Mouse (Mus musculus) hindbrain, embryonic 16.5 days (tissue): ENCODE results near the gene Ung. TPM values are rescaled to one million over a fixed set of nuclear protein-coding genes. Genes with fewer than 3 reads are reported as not detected.

ENCODE experiments used
- ATAC-seq: fragments of 200-750 bp; cut with Nextera tagmentation; 2 replicates; pipeline ENCODE4 v1.8.0; 2017; ENCODE audit warnings: moderate TSS enrichment, moderate library complexity
- H3K27ac ChIP-seq: fragments of 300-500 bp; sonication (generic); 2 replicates; pipeline ENCODE4 v1.5.1; 2014; ENCODE audit warnings: low read depth, mild to moderate bottlenecking, control low read depth, low read length, moderate library complexity
- H3K27me3 ChIP-seq: fragments of 300-500 bp; sonication (generic); replicated peaks from 2 replicates; pipeline ENCODE4 v1.6.1; 2014; ENCODE audit warnings: low read length; ENCODE audit not compliant: control insufficient read depth, insufficient read depth
- H3K36me3 ChIP-seq: fragments of 300-500 bp; sonication (generic); 2 replicates; pipeline ENCODE4 v1.6.1; 2014; ENCODE audit warnings: mild to moderate bottlenecking, low read length, moderate library complexity, mixed read lengths; ENCODE audit not compliant: control insufficient read depth, insufficient read depth
- H3K4me1 ChIP-seq: fragments of 300-500 bp; sonication (generic); 2 replicates; pipeline ENCODE4 v1.6.1; 2014; ENCODE audit warnings: low read depth, low read length; ENCODE audit not compliant: control insufficient read depth, insufficient read depth
- H3K4me2 ChIP-seq: fragments of 300-500 bp; sonication (generic); 2 replicates; pipeline ENCODE4 v1.6.1; 2014; ENCODE audit warnings: mild to moderate bottlenecking, low read length, control low read depth, moderate library complexity
- H3K4me3 ChIP-seq: fragments of 300-500 bp; sonication (generic); 2 replicates; pipeline ENCODE4 v1.5.1; 2014; ENCODE audit warnings: mild to moderate bottlenecking, low read length, control low read depth, moderate library complexity
- H3K9ac ChIP-seq: fragments of 300-500 bp; sonication (generic); 2 replicates; pipeline ENCODE4 v1.6.1; 2014; ENCODE audit warnings: low read depth, mild to moderate bottlenecking, control low read depth, low read length, moderate library complexity
- H3K9me3 ChIP-seq: fragments of 300-500 bp; sonication (generic); 2 replicates; pipeline ENCODE4 v1.6.1; 2014; ENCODE audit warnings: mild to moderate bottlenecking, low read length, moderate library complexity; ENCODE audit not compliant: control insufficient read depth
- WGBS: fragments of 180-500 bp; shearing (Covaris S2); extraction: QIAGEN DNeasy Blood & Tissue Kit; methylation state at CpG from one replicate; pipeline ENCODE4 v1.1.7; 2014; 5-methylcytosine and 5-hydroxymethylcytosine counted together
- polyA plus RNA-seq: library from polyadenylated mRNA; unstranded; fragments of >200 nt; fragmentation: Nextera tagmentation; extraction: Ambion mirVana; gene quantifications from 2 replicates; pipeline ENCODE4 v1.2.1, GENCODE M21; 2015

Gene Ung
- polyA plus RNA-seq, 1 experiment from 2014 or later, result 12.1 TPM

GRCm38 (mm10) chr5:114138277-114139164 is 8.3 kb downstream of the Ung start:
- peak; percentile 48; the same call in 1 of the 2 replicates for ATAC-seq
- no peaks in the 10 kb centered on the region for H3K9me3 ChIP-seq
- H3K36me3 ChIP-seq, result no peaks in the 10 kb centered on the region
- H3K4me1 ChIP-seq, result peaks cover 16% of the 10 kb centered on the region; the same call in 1 of the 2 replicates
- H3K9ac ChIP-seq, result no peak overlapping the region
- H3K4me3 ChIP-seq, result no peak overlapping the region
- H3K4me2 ChIP-seq, result no peak overlapping the region; the same call in none of the 2 replicates
- 45% methylated on average over 21 of the region's 21 CpGs for WGBS
- peak overlapping the region; percentile 80 for H3K27ac ChIP-seq
- H3K27me3 ChIP-seq, result no peaks in the 10 kb centered on the region

- WGBS, result 5% methylated on average over 9 of the region's 9 CpGs
- Histone ChIP-seq H3K4me3 (no peak overlapping the region), H3K36me3 (no peaks in the 10 kb centered on the region), H3K27me3 (no peaks in the 10 kb centered on the region), H3K9ac (no peak overlapping the region), H3K4me2 (no peak overlapping the region; the same call in none of the 2 replicates), H3K4me1 (peaks cover 16% of the 10 kb centered on the region; the same call in 1 of the 2 replicates), H3K9me3 (no peaks in the 10 kb centered on the region), H3K27ac (peak overlapping the region; percentile 80)
- peak; percentile 89 for ATAC-seq
Measured at GRCm38 (mm10) chr5:114139175-114139574, 9.0 kb downstream of the Ung start.

GRCm38 (mm10) chr5:114146028-114146888 is 16.1 kb downstream of the Ung start, which contains the start of gene Acacb:
Gene Acacb, plus strand, starts transcription at chr5:114146535.
- Histone ChIP-seq H3K4me3 (no peak within 1 kb of the TSS), H3K4me2 (no peak within 1 kb of the TSS), H3K4me1 (no peaks in the 10 kb centered on the region), H3K9ac (no peak within 1 kb of the TSS), H3K36me3 (no peaks in the 10 kb centered on the region), H3K27ac (no peak within 1 kb of the TSS), H3K9me3 (no peaks in the 10 kb centered on the region), H3K27me3 (no peaks in the 10 kb centered on the region)
- ATAC-seq, result no peak
- WGBS, result 49% methylated on average over 19 of the region's 19 CpGs

- no peaks in the 10 kb centered on the region for H3K4me1 ChIP-seq
- no peaks in the 10 kb centered on the region for H3K27me3 ChIP-seq
- no peak overlapping the region for H3K27ac ChIP-seq
- H3K36me3 ChIP-seq, result no peaks in the 10 kb centered on the region
- no peak overlapping the region for H3K4me3 ChIP-seq
- ATAC-seq, result no peak
- H3K9me3 ChIP-seq, result no peaks in the 10 kb centered on the region
- WGBS, result 88% methylated on average over 14 of the region's 14 CpGs
- no peak overlapping the region for H3K9ac ChIP-seq
- no peak overlapping the region for H3K4me2 ChIP-seq
Measured at GRCm38 (mm10) chr5:114147043-114147972, 17.1 kb downstream of the Ung start.

GRCm38 (mm10) chr5:114152359-114153092 is 22.3 kb downstream of the Ung start:
- Histone ChIP-seq H3K4me1 (no peaks in the 10 kb centered on the region), H3K27me3 (no peaks in the 10 kb centered on the region), H3K4me3 (no peak overlapping the region), H3K4me2 (no peak overlapping the region), H3K9ac (no peak overlapping the region), H3K27ac (no peak overlapping the region), H3K36me3 (no peaks in the 10 kb centered on the region), H3K9me3 (no peaks in the 10 kb centered on the region)
- WGBS, result 84% methylated on average over 12 of the region's 12 CpGs
- no peak for ATAC-seq

GRCm38 (mm10) chr5:114153490-114153889 is 23.3 kb downstream of the Ung start:
- peak overlapping the region; percentile 38 for H3K4me2 ChIP-seq
- H3K27ac ChIP-seq, result no peak overlapping the region
- ATAC-seq, result peak; percentile 50; the same call in 1 of the 2 replicates
- H3K27me3 ChIP-seq, result no peaks in the 10 kb centered on the region
- H3K4me3 ChIP-seq, result peak overlapping the region; percentile 11
- no peaks in the 10 kb centered on the region for H3K9me3 ChIP-seq
- 8% methylated on average over 12 of the region's 12 CpGs for WGBS
- no peaks in the 10 kb centered on the region for H3K4me1 ChIP-seq
- no peaks in the 10 kb centered on the region for H3K36me3 ChIP-seq
- H3K9ac ChIP-seq, result no peak overlapping the region

- H3K4me1 ChIP-seq, result no peaks in the 10 kb centered on the region
- ATAC-seq, result no peak
- no peaks in the 10 kb centered on the region for H3K36me3 ChIP-seq
- WGBS, result 90% methylated on average over 5 of the region's 5 CpGs
- no peak overlapping the region for H3K4me3 ChIP-seq
- no peak overlapping the region for H3K9ac ChIP-seq
- no peaks in the 10 kb centered on the region for H3K27me3 ChIP-seq
- no peaks in the 10 kb centered on the region for H3K9me3 ChIP-seq
- H3K4me2 ChIP-seq, result no peak overlapping the region
- H3K27ac ChIP-seq, result no peak overlapping the region
Measured at GRCm38 (mm10) chr5:114154765-114155164, 24.6 kb downstream of the Ung start.
